Mouse (Mus musculus) embryo, embryonic 10.5 days (tissue): ENCODE results near the gene Scube2.

Source experiments
- DNase-seq: peaks from one replicate; pipeline ENCODE4 v3.0.0-alpha.2; 2015; ENCODE audit warnings: low spot score

Gene Scube2

DNA sequence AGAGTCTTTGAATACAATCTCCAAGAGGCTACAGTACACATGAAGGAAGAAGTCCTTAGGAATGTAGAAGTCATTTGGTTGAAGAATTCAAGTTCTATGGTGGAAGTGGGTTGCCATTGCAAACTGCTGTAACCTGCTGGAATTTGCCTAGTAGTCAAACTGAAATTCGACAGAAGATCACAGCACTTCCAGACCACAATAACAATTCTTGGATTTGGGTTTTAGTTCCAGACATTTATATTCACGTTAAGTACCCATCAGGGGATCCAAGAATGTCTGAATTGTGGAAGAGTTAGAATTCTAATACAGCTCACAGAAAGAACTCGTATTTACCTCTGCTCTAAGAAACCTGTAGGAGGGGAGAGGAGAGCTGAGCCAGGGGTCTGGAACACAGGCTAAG is 14.9 kb downstream of the Scube2 start:
- DNase-seq: no peak

GRCm38 (mm10) chr7:109849750-109850434 is 15.6 kb downstream of the Scube2 start:
- DNase-seq: peak; percentile 64

DNA sequence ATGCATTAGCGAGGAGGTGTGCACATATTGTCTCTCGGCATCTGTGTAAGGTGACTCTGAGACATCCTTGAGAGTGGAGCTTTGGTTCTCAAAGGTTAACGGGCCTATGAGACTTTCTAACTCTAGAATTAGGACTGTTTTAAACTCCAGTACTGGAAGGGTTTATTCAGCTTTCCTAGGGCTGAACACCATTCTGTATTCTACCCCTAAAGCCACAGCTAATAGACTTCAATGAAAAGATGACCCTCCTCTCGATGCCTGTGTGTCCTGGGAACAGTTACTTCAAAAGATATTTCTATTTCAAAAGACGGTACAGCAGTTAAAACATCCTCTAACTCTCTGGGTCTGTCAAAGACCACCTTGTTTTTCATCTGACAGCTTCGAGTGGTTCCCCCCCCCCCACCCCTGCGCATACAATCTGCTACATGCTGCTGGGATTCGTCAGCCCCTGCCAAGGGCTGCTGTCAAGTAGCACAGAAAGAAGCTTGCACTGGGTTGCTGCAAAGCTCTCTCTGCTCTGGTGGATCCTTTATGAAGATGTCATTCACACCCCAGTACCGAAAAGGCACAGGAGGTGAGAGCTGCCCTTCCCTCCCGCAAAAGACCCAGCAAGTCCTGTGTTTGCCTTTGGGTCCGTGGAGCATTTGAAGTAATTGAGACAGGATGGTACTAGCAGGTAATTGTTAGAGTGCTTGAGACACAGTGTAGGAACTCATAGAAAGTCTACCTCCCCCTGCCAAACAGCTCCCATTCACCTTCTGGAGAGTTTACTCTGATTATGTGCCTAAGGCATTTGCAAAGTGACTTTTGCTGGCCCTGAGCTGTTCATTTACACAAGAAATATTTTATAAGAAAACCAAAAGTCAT is 16.4 kb downstream of the Scube2 start:
- DNase-seq: peak; percentile 51

DNA sequence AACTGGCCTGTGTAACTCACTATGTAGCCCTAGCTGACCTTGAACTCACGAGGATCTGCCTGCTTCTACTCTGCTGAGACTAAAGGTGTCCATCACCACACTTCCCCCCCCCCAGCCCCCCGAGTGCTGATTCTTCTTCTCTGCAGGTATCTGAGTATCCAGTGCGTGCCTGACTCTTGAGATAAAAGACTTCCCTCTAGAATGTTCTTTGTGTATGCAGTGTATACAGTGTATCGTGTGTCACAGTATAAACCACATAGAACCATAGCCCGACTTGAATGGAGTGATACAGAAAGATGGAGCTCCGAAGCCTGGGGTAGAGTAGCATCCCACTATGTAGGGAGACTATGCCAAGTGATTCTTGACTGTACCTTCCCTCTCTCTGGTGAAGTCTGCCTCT is 21.4 kb downstream of the Scube2 start:
- DNase-seq: no peak

GRCm38 (mm10) chr7:109841618-109842418 is 23.7 kb downstream of the Scube2 start:
- no peak for DNase-seq

- DNase-seq: no peak
These were observed 24.4 kb downstream of the Scube2 start for GRCm38 (mm10) chr7:109841031-109841430.

GRCm38 (mm10) chr7:109838613-109839012 is 26.9 kb downstream of the Scube2 start:
- no peak for DNase-seq

DNA sequence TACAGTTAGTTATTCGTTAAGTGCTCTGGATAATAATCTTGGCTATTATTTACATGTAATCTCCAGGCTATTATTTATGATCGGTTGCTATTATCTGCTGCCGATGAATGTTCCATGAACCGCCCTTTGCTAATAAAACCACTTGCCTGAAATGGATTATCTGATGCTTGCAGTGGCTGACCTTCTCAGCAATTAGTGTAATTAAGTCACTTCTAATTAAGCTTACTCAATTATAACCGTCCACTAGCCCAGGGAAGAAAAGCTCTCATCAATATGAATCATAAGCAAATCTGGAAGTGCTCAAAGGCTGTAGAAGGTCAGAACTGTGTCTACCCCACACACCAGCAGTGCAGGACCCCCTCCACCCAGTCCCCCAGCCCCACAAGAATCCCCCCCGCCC is 27.8 kb downstream of the Scube2 start:
- no peak for DNase-seq

GRCm38 (mm10) chr7:109834894-109835293 is 30.6 kb downstream of the Scube2 start:
- no peak for DNase-seq

DNA sequence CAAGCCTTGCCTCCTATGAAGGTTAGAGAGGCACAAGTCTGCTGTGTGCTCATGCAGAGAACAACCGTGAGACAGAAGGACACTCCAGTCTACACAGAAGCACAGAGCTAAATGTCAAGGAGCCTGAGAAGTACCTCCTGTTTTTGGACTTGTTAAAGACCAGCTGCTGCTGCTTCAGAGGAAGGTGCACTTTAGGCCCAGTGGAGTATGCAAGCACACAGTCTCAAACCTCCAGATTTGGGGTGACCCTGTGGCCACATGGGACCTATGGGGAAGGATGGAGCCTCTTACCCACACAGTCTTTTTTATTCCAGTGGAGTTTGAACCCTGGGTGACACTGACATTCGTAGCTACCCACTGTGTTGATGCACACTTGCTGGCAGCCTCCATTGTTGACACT is 34.1 kb downstream of the Scube2 start:
- DNase-seq: no peak

- no peak for DNase-seq
These were observed 38.6 kb downstream of the Scube2 start for GRCm38 (mm10) chr7:109826911-109827310.

- no peak for DNase-seq
These were observed 40.2 kb downstream of the Scube2 start for GRCm38 (mm10) chr7:109825293-109825692.

DNA sequence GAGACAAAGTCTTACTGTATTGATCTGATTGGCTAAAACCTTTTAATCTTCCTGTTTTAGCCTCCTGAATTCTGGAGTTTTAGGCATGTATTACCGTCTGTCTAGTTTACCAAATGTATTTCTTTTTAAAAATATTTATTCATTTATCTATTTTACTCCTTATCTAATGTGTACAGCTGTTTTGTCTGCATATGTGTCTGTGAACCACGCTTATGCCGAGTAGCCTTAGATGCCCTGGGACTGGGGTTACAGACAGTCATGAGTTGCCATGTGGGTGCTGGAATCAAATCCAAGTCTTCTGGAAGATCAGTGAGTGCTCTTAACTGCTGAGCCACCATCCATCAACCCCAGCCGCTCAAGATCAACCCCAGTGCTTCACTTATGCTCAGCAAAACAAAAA is 46.9 kb downstream of the Scube2 start:
- no peak for DNase-seq

GRCm38 (mm10) chr7:109817954-109818353 is 47.5 kb downstream of the Scube2 start:
- DNase-seq: no peak

DNA sequence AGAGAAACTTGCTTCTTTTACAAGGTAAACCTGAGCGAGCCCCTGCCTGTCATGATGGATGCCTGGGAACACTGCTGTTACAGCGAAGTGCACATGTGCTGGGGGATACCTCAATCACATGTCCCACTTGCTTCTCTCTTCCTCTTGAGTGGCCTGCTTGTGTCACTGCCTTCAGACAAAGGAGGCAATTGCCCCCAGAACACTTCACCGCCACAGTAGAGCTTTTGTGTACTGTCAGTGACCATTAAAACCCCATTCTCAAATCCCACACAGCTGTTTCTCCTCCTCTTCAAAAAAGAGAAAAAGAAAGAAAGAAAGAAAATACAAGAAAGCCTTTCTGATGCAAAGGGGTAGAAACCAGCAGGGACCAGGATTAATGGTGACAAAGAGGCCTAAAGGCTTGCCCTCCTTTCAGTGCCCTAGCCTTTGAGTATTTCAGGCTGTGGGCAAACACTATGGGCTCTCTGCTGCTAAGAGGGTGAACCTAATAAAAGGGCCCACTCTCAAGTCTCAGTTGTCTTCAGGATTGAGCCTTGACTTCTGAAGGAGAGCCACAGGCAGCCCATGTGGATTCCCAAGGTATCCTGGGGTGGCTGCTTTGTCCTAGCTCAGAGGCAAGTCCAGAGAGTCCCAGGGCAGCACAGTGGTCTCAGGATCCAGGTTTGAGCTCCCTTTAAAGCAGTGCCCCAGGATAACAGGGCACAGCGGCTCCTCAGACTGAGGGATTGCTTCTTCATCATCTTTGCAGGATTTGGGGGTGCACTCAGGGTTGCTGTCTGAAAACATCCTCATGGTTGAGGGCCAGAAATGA is 51.9 kb downstream of the Scube2 start:
- peak; percentile 68 for DNase-seq

- no peak for DNase-seq
These were observed 57.6 kb downstream of the Scube2 start for GRCm38 (mm10) chr7:109807616-109808485.

DNA sequence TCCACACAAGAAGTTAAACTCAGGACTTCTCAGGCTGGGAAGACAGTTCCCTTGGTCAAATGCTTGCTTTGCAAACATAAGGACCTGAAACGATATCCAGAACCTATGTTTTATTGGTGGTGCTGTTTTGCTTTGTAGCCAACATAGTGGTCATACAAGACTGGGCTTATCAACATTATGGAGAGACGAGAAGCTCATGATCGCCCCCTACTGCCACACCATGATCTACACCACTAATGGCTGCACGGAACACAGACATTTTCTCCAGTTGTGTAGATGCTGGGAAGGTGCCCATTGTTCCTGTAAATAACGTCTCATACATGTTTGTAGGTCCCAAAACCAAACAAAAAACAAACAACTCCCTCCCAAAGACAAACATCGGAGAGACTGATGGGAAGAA is 60.6 kb downstream of the Scube2 start:
- peak; percentile 43 for DNase-seq

DNA sequence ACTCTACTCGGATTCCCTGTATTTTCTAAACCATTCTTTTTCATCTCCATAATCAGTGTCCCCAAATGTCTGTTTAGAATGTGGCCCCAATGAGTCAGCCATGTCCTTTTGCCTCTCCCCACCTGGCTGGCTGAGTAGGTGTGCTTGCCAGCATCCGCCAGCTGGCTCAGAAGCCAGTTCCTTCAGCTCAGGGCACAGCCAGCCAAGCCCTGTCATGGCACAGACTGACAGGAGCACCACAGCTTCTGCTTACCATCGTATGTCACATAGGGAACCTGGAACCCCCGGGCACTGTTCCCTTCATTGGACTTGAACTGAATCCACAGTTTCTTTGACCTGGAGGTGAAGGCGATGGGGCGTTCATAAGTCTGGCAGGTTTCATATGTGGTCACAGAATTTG is 61.1 kb downstream of the Scube2 start:
- DNase-seq: no peak

- no peak for DNase-seq
These were observed 62.0 kb downstream of the Scube2 start for GRCm38 (mm10) chr7:109803516-109803915.

DNA sequence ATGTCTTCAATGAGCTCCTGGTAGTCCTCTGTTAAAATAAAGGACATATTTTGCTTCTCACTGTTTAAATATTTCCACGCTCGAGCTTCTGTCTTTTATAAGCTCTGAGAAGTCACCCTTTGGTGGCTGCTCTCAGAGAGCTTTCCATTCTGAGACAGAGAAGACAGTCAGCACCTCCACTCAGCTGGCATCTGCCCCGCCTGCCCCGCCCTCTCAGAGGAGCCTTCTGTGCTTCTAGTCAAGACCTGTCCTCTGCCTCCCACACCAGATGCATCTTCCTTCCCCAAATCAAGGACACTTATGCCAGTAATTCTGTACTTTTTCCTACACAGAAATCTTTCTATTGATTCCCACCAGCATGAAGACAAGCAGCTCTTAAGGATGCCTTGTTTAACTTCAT is 64.9 kb downstream of the Scube2 start:
- DNase-seq: no peak

DNA sequence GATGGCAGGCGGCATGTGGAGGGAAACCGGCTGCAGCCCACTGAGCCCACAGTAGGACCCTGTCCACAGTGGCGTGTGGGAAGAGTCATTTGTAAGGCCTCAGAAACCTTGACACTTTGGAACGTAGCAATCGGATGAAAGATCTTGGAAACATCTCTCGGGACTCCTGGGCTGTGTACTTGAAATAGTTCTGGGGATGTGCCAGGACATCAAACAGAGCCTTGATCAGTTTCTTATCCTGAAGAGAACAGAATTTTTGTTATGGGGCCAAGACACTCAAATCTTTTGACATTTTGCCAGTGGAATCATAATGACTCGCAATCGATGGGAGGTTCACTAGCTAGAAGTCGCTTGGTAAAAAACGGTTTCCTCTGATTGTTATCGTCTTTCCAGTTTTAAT is 66.3 kb downstream of the Scube2 start:
- DNase-seq: no peak
